Mouse (Mus musculus) cortical plate, adult 2 months (tissue): ENCODE data around the gene Zmiz1.

Experiments used
- CTCF ChIP-seq: fragments of 200-500 bp; IDR thresholded peaks from 2 replicates; pipeline ENCODE4 v1.5.1; 2011; ENCODE audit warnings: mild to moderate bottlenecking, control low read depth, low read length; ENCODE audit not compliant: insufficient read depth; ENCODE audit errors: extremely low read depth
- POLR2A ChIP-seq: fragments of 200-500 bp; IDR thresholded peaks from 2 replicates; pipeline ENCODE4 v1.6.1; 2011; ENCODE audit warnings: mild to moderate bottlenecking, low read length, control low read depth; ENCODE audit not compliant: insufficient read depth; ENCODE audit errors: extremely low read depth

- TF ChIP-seq POLR2A (no peak), CTCF (no peak)
Measured at GRCm38 (mm10) chr14:25448471-25448870, 10.5 kb upstream of the Zmiz1 start.
